Mouse (Mus musculus): ENCODE data around the gene Il2rb. TPM values are rescaled to one million over a fixed set of nuclear protein-coding genes. Genes with fewer than 3 reads are reported as not detected.

The Il2rb gene
- polyA plus RNA-seq, 1 experiment from 2014 or later = 0.16 TPM

GRCm38 (mm10) chr15:78535723-78536421, 40.8 kb upstream of the Il2rb start:
- Histone ChIP-seq H3K9me3 (ENCODE audit: control insufficient read depth, low read length) (no peaks in the 10 kb centered on the region), H3K27ac (replicated peaks in 1 of 2; ENCODE audit: control insufficient read depth in 1 of 2, insufficient read depth in 1 of 2, low read depth in 2 of 2, low read length in 2 of 2) (no peak overlapping the region), H3K4me3 (ENCODE audit: control insufficient read depth in 1 of 2, insufficient read depth in 1 of 2, low read depth in 1 of 2, low read length in 2 of 2) (no peak overlapping the region), H3K36me3 (ENCODE audit: control insufficient read depth, insufficient read depth, low read length) (no peaks in the 10 kb centered on the region), H3K27me3 (ENCODE audit: control insufficient read depth, insufficient read depth, low read length) (peaks cover 14% of the 10 kb centered on the region), H3K9ac (ENCODE audit: low read length) (no peak overlapping the region), H3K4me2 (ENCODE audit: low read length) (no peak overlapping the region), H3K4me1 (ENCODE audit: control insufficient read depth in 2 of 2, insufficient read depth in 2 of 2, low read length in 2 of 2) (peaks cover 7 to 10% of the 10 kb centered on the region in 2 experiments)
- ATAC-seq (ENCODE audit: insufficient number of reproducible peaks, insufficient read depth, low FRiP score, low read depth) = no peak
- 62% methylated on average over 10 of the region's 10 CpGs for WGBS

- peaks cover 22 to 33% of the 10 kb centered on the region in 2 experiments for H3K4me1 ChIP-seq (ENCODE audit: control insufficient read depth in 2 of 2, insufficient read depth in 2 of 2, low read length in 2 of 2)
- H3K27me3 ChIP-seq (ENCODE audit: control insufficient read depth, insufficient read depth, low read length) = peaks cover 2% of the 10 kb centered on the region; the same call in 1 of the 2 replicates
- H3K4me2 ChIP-seq (ENCODE audit: low read length) = no peak overlapping the region
- H3K4me3 ChIP-seq (ENCODE audit: control insufficient read depth in 1 of 2, insufficient read depth in 1 of 2, low read depth in 1 of 2, low read length in 2 of 2) = no peak overlapping the region
- H3K36me3 ChIP-seq (ENCODE audit: control insufficient read depth, insufficient read depth, low read length) = no peaks in the 10 kb centered on the region
- H3K27ac ChIP-seq (replicated peaks in 1 of 2; ENCODE audit: control insufficient read depth in 1 of 2, insufficient read depth in 1 of 2, low read depth in 2 of 2, low read length in 2 of 2) = no peak overlapping the region
- 77% methylated on average over 10 of the region's 10 CpGs for WGBS
- no peak for ATAC-seq (ENCODE audit: insufficient number of reproducible peaks, insufficient read depth, low FRiP score, low read depth)
- no peak overlapping the region for H3K9ac ChIP-seq (ENCODE audit: low read length)
- no peaks in the 10 kb centered on the region for H3K9me3 ChIP-seq (ENCODE audit: control insufficient read depth, low read length)
Observed at GRCm38 (mm10) chr15:78533346-78533835, 38.3 kb upstream of the Il2rb start.

GRCm38 (mm10) chr15:78532566-78533345, 37.7 kb upstream of the Il2rb start:
- H3K9ac ChIP-seq (ENCODE audit: low read length) = peak overlapping the region; percentile 22; the same call in 1 of the 2 replicates
- no peak for ATAC-seq (ENCODE audit: insufficient number of reproducible peaks, insufficient read depth, low FRiP score, low read depth)
- H3K27ac ChIP-seq (replicated peaks in 1 of 2; ENCODE audit: control insufficient read depth in 1 of 2, insufficient read depth in 1 of 2, low read depth in 2 of 2, low read length in 2 of 2) = no peak overlapping the region

GRCm38 (mm10) chr15:78531901-78532469, 36.9 kb upstream of the Il2rb start:
- peak overlapping the region; percentile 73 for H3K9ac ChIP-seq (ENCODE audit: low read length)
- H3K4me1 ChIP-seq (ENCODE audit: control insufficient read depth in 2 of 2, insufficient read depth in 2 of 2, low read length in 2 of 2) = peaks cover 26 to 42% of the 10 kb centered on the region in 2 experiments
- peaks cover 2% of the 10 kb centered on the region; the same call in 1 of the 2 replicates for H3K27me3 ChIP-seq (ENCODE audit: control insufficient read depth, insufficient read depth, low read length)
- no peaks in the 10 kb centered on the region for H3K9me3 ChIP-seq (ENCODE audit: control insufficient read depth, low read length)
- H3K4me2 ChIP-seq (ENCODE audit: low read length) = peak overlapping the region; percentile 56
- no peaks in the 10 kb centered on the region for H3K36me3 ChIP-seq (ENCODE audit: control insufficient read depth, insufficient read depth, low read length)
- under 1% methylated on average over 25 of the region's 25 CpGs for WGBS
- H3K4me3 ChIP-seq (ENCODE audit: control insufficient read depth in 1 of 2, insufficient read depth in 1 of 2, low read depth in 1 of 2, low read length in 2 of 2) = peak overlapping the region; percentile 25 to 36
- H3K27ac ChIP-seq (replicated peaks in 1 of 2; ENCODE audit: control insufficient read depth in 1 of 2, insufficient read depth in 1 of 2, low read depth in 2 of 2, low read length in 2 of 2) = peak overlapping the region; percentile 92 to 94
- peak; percentile 77 for ATAC-seq (ENCODE audit: insufficient number of reproducible peaks, insufficient read depth, low FRiP score, low read depth)

More at GRCm38 (mm10) chr15:78532566-78533345, 37.7 kb upstream of the Il2rb start:
- Histone ChIP-seq H3K4me3 (ENCODE audit: control insufficient read depth in 1 of 2, insufficient read depth in 1 of 2, low read depth in 1 of 2, low read length in 2 of 2) (no peak overlapping the region), H3K27me3 (ENCODE audit: control insufficient read depth, insufficient read depth, low read length) (peaks cover 2% of the 10 kb centered on the region; the same call in 1 of the 2 replicates), H3K4me1 (ENCODE audit: control insufficient read depth in 2 of 2, insufficient read depth in 2 of 2, low read length in 2 of 2) (peaks cover 23 to 37% of the 10 kb centered on the region in 2 experiments), H3K4me2 (ENCODE audit: low read length) (no peak overlapping the region), H3K36me3 (ENCODE audit: control insufficient read depth, insufficient read depth, low read length) (no peaks in the 10 kb centered on the region), H3K9me3 (ENCODE audit: control insufficient read depth, low read length) (no peaks in the 10 kb centered on the region)
- 70% methylated on average over 10 of the region's 10 CpGs for WGBS

- no peak for ATAC-seq (ENCODE audit: insufficient number of reproducible peaks, insufficient read depth, low FRiP score, low read depth)
- peaks cover 2% of the 10 kb centered on the region; the same call in 1 of the 2 replicates for H3K27me3 ChIP-seq (ENCODE audit: control insufficient read depth, insufficient read depth, low read length)
- peak overlapping the region in 1 of 2 experiments; percentile 25; a peak in 3 of 4 replicates for H3K4me3 ChIP-seq (ENCODE audit: control insufficient read depth in 1 of 2, insufficient read depth in 1 of 2, low read depth in 1 of 2, low read length in 2 of 2)
- H3K27ac ChIP-seq (replicated peaks in 1 of 2; ENCODE audit: control insufficient read depth in 1 of 2, insufficient read depth in 1 of 2, low read depth in 2 of 2, low read length in 2 of 2) = peak overlapping the region; percentile 92 to 94
- 0 out of 2 replicates have a peak, but pooled peaks cover 2% of the 10 kb centered on the region for H3K36me3 ChIP-seq (ENCODE audit: control insufficient read depth, insufficient read depth, low read length)
- peak overlapping the region; percentile 56 for H3K4me2 ChIP-seq (ENCODE audit: low read length)
- no peaks in the 10 kb centered on the region for H3K9me3 ChIP-seq (ENCODE audit: control insufficient read depth, low read length)
- H3K9ac ChIP-seq (ENCODE audit: low read length) = peak overlapping the region; percentile 73
- peaks cover 26 to 42% of the 10 kb centered on the region in 2 experiments for H3K4me1 ChIP-seq (ENCODE audit: control insufficient read depth in 2 of 2, insufficient read depth in 2 of 2, low read length in 2 of 2)
- 67% methylated on average over 4 of the region's 4 CpGs for WGBS
Observed at GRCm38 (mm10) chr15:78531451-78531720, 36.3 kb upstream of the Il2rb start.

- H3K4me1 ChIP-seq (ENCODE audit: control insufficient read depth in 2 of 2, insufficient read depth in 2 of 2, low read length in 2 of 2) = peaks cover 26 to 42% of the 10 kb centered on the region in 2 experiments
- H3K36me3 ChIP-seq (ENCODE audit: control insufficient read depth, insufficient read depth, low read length) = 0 out of 2 replicates have a peak, but pooled peaks cover 6% of the 10 kb centered on the region
- peak within 1 kb of the TSS; percentile 56 for H3K4me2 ChIP-seq (ENCODE audit: low read length)
- no peaks in the 10 kb centered on the region for H3K9me3 ChIP-seq (ENCODE audit: control insufficient read depth, low read length)
- H3K9ac ChIP-seq (ENCODE audit: low read length) = peak within 1 kb of the TSS; percentile 73
- WGBS = 60% methylated on average over 17 of the region's 17 CpGs
- peak within 1 kb of the TSS; percentile 25 to 36 for H3K4me3 ChIP-seq (ENCODE audit: control insufficient read depth in 1 of 2, insufficient read depth in 1 of 2, low read depth in 1 of 2, low read length in 2 of 2)
- no peak for ATAC-seq (ENCODE audit: insufficient number of reproducible peaks, insufficient read depth, low FRiP score, low read depth)
- peak within 1 kb of the TSS; percentile 92 to 94 for H3K27ac ChIP-seq (replicated peaks in 1 of 2; ENCODE audit: control insufficient read depth in 1 of 2, insufficient read depth in 1 of 2, low read depth in 2 of 2, low read length in 2 of 2)
- peaks cover 2% of the 10 kb centered on the region; the same call in 1 of the 2 replicates for H3K27me3 ChIP-seq (ENCODE audit: control insufficient read depth, insufficient read depth, low read length)
Observed at GRCm38 (mm10) chr15:78530671-78531450, 35.8 kb upstream of the Il2rb start, which contains the start of gene C1qtnf6. Gene C1qtnf6 (minus strand): TSS chr15:78531416.

All from heart, embryonic 14.5 days (tissue).